Mouse (Mus musculus) G1E (cell line): ENCODE results near the gene Slc37a2.

ENCODE experiments used
- CTCF ChIP-seq: IDR thresholded peaks from 2 replicates; pipeline ENCODE4 v1.5.1; 2012; ENCODE audit warnings: low read depth, low read length, inconsistent platforms, mixed read lengths
- GATA1 ChIP-seq: IDR thresholded peaks from 2 replicates; pipeline ENCODE4 v1.6.1; 2012; ENCODE audit warnings: borderline replicate concordance, low read length, inconsistent platforms, mixed read lengths
- GATA2 ChIP-seq: IDR thresholded peaks from 2 replicates; pipeline ENCODE4 v1.6.1; 2012; ENCODE audit warnings: low read depth, low read length, inconsistent platforms, borderline replicate concordance
- POLR2AphosphoS5 ChIP-seq: IDR thresholded peaks from 2 replicates; pipeline ENCODE4 v1.6.1; 2012; ENCODE audit warnings: low read depth, low read length, inconsistent platforms; ENCODE audit not compliant: insufficient replicate concordance
- TAL1 ChIP-seq: conservative IDR thresholded peaks from 2 replicates; pipeline ENCODE4 v1.6.1; 2012; ENCODE audit warnings: low read depth, low read length, inconsistent platforms, mixed read lengths

- TF ChIP-seq CTCF (no peak), GATA1 (no peak), POLR2AphosphoS5 (no peak), TAL1 (no peak), GATA2 (no peak)
These were observed 23.0 kb downstream of the Slc37a2 start for GRCm38 (mm10) chr9:37232201-37233195.
